Mouse (Mus musculus) testis, postnatal 14 days (tissue): ENCODE measurements around the gene Fam20c.

ENCODE experiments used
- DNase-seq: peaks from one replicate; pipeline ENCODE4 v3.0.0; 2021; ENCODE audit warnings: low spot score

Gene Fam20c

DNA sequence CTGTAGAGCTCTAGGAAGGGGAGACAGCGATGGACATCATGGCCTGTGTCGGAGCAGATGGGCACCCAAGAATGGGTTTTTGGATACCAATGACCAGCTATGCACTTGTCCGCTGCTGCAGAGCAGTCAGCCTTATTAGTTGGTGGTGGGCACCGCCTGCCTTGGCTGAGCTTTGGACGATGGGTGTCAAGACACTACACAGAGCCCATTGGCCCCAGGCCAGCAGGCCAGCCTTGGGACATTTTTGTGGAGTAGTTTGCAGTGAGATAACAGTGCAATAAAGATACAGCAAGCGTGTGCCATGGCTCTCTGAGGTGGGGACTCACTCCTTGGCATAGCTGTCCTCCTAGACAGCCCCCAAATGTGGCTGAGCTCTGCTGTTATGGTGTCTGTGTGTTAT, 55.5 kb downstream of the Fam20c start:
- no peak for DNase-seq

GRCm38 (mm10) chr5:138819780-138820179, 65.5 kb downstream of the Fam20c start, which contains the start of gene Gm5294:
Gm5294 (plus strand) TSS chr5:138820080.
- DNase-seq: no peak

DNA sequence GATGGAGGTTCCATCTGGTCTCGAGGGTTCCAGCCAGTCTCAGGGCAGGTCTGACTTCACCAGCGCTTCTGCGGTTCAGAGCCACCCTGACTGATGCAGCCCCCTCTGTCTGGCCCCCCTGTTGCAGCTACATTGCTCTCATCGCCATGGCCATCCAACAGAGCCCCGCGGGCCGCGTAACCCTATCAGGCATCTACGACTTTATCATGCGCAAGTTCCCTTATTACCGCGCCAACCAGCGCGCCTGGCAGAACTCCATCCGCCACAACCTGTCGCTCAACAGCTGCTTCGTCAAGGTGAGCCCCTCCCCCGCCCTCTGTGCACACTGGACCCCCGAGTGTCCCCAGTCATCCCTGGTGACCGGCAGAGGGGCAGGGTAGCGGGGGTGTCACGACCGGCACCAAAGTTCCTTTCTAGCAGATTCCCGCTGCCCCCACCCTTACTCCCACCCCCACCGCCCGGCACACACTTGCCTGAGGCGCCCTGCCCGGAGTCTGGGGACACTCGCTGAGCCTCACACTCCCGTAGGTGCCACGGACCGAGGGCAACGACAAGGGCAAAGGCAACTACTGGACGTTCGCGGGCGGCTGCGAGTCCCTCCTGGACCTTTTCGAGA, 66.5 kb downstream of the Fam20c start:
- DNase-seq: no peak

DNA sequence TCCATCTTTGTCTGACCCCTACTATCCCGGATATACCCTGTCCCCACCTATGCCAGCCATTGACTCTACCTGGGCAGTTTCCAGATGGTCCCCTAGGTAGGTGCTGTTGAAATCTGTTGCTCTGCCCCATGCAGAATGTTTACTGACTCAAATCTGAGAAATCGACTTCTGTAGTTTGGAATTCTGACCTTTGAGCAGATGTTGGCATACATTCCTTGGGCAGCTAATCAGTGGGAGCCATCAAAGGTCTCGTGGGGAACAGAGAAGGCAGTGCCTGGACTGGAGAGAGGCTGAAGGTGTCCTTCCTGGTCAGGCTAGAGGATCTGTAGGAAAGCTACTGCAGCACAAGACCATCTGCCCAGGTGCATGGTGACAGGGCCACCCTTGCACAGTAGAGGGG, 70.8 kb downstream of the Fam20c start:
- DNase-seq: no peak

DNA sequence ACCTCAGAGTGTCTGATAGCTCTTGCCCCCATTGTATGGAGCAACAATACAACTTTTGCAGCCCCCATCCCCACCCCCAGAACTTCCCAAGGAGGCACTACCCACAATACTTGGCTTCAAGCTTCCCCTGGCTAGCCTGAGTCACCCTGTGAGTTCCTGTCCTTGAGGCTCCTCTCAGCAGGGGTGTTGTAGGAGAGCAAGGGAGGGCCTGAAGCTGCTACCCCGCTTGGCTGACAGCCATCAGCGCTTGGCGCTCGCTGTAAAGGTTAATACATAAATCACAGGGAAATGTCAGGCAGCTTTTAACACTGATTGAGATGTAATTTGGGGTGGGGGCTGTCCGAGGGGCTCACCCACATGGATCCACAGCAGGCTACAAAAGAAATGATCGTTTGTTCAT, 79.1 kb downstream of the Fam20c start:
- no peak for DNase-seq

GRCm38 (mm10) chr5:138834910-138835309, 80.6 kb downstream of the Fam20c start:
- DNase-seq: no peak

DNA sequence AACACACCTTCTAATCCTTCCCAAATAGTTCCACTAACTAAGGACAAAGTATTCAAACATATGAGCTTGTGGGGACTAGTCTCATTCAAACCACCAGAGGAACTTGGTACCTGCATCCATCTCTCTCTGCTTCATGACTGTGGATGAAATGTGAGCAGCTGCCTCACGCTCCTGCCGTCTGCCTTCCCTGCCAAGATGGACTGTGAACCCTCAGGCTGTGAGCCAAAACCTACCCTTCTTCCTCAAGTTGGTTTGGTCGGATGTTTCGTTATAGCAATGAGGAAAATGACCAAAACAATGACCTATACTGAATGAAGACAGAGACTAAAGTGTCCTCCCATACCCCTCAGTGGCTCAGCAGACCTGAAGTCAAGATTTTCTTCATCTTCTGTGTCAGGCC, 86.7 kb downstream of the Fam20c start:
- DNase-seq: no peak

- peak; percentile 70 for DNase-seq
Measured at GRCm38 (mm10) chr5:138843168-138843824, 89.0 kb downstream of the Fam20c start.

DNA sequence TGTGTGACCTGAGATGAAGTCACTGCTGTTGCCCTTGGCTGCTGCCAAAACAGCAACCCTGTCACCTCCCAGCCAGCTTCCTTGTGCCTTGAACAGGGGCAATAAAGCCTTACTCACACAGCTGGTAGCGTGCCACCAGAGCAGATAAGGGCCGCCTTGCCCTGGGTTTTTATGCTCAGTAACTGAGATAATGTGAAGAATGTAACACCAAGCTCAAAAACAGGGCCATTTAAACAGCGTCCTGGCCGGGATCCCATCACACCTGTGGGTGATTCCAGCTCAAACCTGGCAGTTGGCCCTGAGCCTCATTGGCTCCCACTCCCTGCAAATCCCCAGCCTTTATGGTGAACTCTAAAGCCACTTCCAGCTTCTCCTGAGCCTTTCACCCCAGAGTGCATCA, 92.2 kb downstream of the Fam20c start:
- DNase-seq: peak; percentile 70

DNA sequence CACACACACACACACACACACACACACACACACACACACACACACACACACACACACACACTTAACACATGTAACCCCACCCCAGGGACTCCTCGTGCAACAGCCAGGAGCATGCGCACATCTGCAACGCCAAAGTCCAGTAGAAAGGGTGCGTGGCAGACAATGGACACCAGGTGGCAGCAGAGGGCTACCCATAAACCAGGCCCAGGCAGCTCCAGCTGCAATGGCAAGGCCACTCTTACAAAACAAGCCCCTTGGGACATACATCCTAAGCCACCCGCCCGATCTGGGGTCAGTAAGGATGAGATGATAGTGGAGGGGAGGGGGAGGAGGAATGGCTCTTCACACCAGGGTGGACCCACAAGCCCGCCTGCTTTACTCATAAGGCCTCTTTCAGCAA, 93.8 kb downstream of the Fam20c start:
- DNase-seq: peak; percentile 72

DNA sequence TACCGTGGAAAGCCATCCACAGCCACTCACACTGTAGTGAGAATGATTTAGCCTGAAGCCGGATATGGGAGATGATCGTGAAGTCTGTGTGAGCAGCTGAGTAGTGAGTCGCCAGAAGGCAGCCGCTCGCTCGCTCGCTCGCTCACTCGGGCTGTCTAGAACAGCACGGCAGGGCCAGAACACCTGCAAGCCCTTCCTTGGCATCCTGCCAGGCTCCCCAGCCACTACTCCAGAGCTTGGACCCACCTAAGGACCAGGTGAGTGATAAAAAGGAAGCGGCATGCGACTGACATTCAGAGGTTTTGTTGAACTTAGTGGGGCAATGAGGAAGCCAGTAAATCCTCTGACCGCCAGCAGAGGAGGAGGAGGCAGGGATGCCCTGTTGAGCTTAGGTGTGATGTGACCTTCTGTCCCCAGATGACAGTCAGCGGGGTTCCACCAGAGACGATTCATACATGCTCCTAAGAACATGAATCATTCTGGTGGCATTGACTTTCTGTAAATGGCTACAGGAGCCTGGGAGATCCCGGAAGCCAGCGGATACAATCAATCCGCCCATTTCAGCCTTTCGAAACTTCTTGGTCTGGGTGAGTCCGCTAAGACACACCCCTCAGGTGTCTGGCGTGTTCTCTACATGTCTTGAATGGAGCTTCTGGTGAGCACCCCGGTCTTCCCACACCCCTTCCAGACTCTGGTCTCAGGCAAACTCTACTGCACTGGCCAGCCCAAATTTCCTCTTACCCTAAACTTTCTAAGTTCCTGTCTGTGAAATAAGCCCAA, 95.6 kb downstream of the Fam20c start:
- no peak for DNase-seq

DNA sequence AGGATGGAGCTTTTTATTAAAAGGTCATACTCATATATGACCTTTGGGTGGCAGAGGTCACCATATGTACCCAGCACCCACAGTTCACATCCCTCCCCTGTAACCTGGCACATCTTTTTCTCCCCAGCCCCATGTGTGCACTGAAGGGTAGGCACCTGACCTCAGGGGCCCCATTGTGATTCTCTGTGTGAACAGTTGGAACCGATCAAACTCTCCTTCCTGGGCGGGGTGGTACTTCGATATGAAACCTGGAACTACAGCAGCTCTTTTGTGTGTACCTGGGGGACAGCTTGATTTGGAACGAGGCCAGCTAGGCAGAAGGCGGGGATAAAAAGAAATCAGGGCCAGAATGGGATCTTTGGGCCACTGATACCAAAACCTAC, 96.1 kb downstream of the Fam20c start:
- DNase-seq: no peak

DNA sequence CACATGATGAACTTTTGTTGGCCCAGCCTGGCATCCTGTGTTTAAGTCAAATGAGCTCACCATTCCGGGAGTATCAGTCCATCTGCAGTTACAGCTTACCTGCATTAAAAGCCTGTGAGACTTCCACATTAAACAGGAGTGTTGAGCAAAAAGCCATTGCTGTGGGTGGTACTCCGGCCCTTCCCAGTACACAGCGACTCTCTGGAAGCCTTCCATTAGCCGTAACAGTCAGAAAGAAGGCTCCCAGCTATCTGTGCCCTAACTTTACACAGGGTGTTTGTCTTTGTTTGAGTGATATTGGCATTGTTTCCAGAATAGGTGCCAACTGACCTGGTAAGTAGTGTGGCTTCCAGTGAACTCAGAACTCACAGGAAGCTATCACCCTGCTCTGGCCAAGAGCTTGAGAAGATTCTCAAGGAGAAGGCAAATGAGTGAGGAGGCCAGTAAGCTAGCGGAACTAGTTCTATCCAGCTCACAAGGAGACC, 97.0 kb downstream of the Fam20c start:
- no peak for DNase-seq

GRCm38 (mm10) chr5:138852151-138852550, 97.8 kb downstream of the Fam20c start:
- no peak for DNase-seq

DNA sequence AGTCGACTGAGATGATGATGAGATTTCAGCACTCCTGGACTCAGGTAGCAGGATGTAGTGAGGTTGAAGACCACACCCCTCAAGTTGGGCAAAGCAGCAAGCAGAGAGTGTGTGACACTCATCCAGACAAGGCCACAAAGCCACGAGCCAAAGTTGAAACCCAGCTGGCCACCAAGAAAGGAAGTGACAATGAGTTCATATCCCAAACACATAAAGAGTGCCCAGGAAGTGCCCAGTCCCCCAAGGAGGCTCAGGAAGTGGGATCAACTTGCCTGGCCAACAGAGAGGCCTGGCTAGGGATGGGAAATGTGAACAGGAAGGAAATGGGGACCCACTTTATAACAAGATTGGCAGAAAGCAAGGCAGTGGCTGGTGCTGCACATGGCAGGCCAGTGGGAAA, 99.0 kb downstream of the Fam20c start:
- no peak for DNase-seq

GRCm38 (mm10) chr5:138857010-138857617, 102.8 kb downstream of the Fam20c start:
- peak; percentile 42 for DNase-seq

DNA sequence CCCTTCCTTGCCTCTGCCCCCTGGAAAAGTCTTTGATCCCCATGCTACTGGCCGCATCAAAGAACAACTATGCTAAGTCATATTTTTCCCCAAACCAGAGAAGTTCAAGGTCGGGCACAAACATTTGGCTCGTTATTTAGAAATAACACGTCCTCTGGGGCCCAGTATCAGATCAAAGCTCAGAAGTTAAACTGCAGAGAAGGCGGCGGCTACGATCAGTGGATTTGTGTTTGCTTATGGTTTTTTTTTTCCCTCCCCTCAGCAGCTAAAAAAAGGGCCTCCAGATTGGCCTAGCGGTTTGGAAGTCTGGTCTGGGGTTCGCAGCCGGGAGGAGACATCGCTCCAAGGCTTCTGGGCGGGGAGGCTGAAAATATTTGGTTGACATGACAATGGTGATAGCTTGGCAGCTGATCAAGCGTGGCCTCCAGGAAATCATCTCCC, 103.5 kb downstream of the Fam20c start:
- no peak for DNase-seq
